ENCODE assay signal across 8 mouse cellular contexts in genomic region chr8:119604996-119605395, GRCm38 (mm10). TPM values are rescaled to one million over a fixed set of nuclear protein-coding genes. Genes with fewer than 3 reads are reported as not detected.
DNase-seq lines count a peak whose midpoint lies in the region; ATAC-seq and TF ChIP-seq lines count a peak whose summit lies in the region.

Taf1c (minus strand) TSS chr8:119605222.

- peak; percentile 80 for ATAC-seq in kidney, embryonic 14.5 days (ENCODE audit: low FRiP score, low TSS enrichment)
- ATAC-seq in limb, embryonic 15.5 days (ENCODE audit: insufficient number of reproducible peaks, low FRiP score, low TSS enrichment, low read depth), result peak; percentile 61; the same call in 1 of the 2 replicates

- peak; percentile 93 for DNase-seq in A20 (ENCODE audit: low read depth, low spot score)
- peak; percentile 85 to 93 for DNase-seq in heart, adult 9 months (ENCODE audit: low spot score in 2 of 2)
- DNase-seq in monocyte, adult 2 months (ENCODE audit: low read depth in 1 of 2, low spot score in 2 of 2), result peak; percentile 62 to 85
- peak; percentile 89 to 94 for DNase-seq in spleen, postnatal 36 days (ENCODE audit: low spot score in 2 of 2)

- peaks cover 26% of the 10 kb centered on the region for H3K36me3 ChIP-seq in kidney, embryonic 14.5 days (ENCODE audit: control insufficient read depth, insufficient read depth, low read length)
- H3K36me3 ChIP-seq in limb, embryonic 15.5 days, result peaks cover 27% of the 10 kb centered on the region

- H3K4me2 ChIP-seq in kidney, embryonic 14.5 days (replicated peaks; ENCODE audit: low read depth, low read length), result peak within 1 kb of the TSS; percentile 82
- H3K4me2 ChIP-seq in limb, embryonic 15.5 days, result peak within 1 kb of the TSS; percentile 80

- peak within 1 kb of the TSS; percentile 75 for H3K9ac ChIP-seq in kidney, embryonic 14.5 days (ENCODE audit: low read depth, low read length)
- peak within 1 kb of the TSS; percentile 79 for H3K9ac ChIP-seq in limb, embryonic 15.5 days

- TF ChIP-seq POLR2A in bone marrow macrophage, adult 2 months (IDR thresholded peaks at IDR 0.05; ENCODE audit: borderline replicate concordance, low read depth, low read length), result no peak
- TF ChIP-seq POLR2A in embryonic fibroblast, embryonic 13.5 days (IDR thresholded peaks at IDR 0.05; ENCODE audit: low read depth, low read length), result peak; percentile 91

- 1% methylated on average over 23 of the region's 23 CpGs for WGBS in kidney, embryonic 14.5 days
- WGBS in limb, embryonic 15.5 days, result 0% methylated on average over 23 of the region's 23 CpGs

- H3K27ac ChIP-seq in bone marrow macrophage, adult 2 months (ENCODE audit: insufficient read depth, low read depth, low read length), result peak within 1 kb of the TSS; percentile 53
- H3K27ac ChIP-seq in embryonic fibroblast, embryonic 13.5 days (ENCODE audit: insufficient read depth, low read length), result no peak within 1 kb of the TSS
- H3K27ac ChIP-seq in kidney, embryonic 14.5 days (ENCODE audit: low read depth, low read length), result no peak within 1 kb of the TSS
- peak within 1 kb of the TSS; percentile 71 for H3K27ac ChIP-seq in limb, embryonic 15.5 days

- peaks cover 7% of the 10 kb centered on the region for H3K4me1 ChIP-seq in bone marrow macrophage, adult 2 months (ENCODE audit: control insufficient read depth, insufficient read depth, low read length)
- no peaks in the 10 kb centered on the region; the same call in 1 of the 2 replicates for H3K4me1 ChIP-seq in embryonic fibroblast, embryonic 13.5 days (ENCODE audit: control insufficient read depth, insufficient read depth, low read length)
- H3K4me1 ChIP-seq in kidney, embryonic 14.5 days (ENCODE audit: control insufficient read depth, insufficient read depth, low read length), result peaks cover 8% of the 10 kb centered on the region; the same call in 1 of the 2 replicates
- H3K4me1 ChIP-seq in limb, embryonic 15.5 days, result peaks cover 14% of the 10 kb centered on the region

- no peaks in the 10 kb centered on the region for H3K9me3 ChIP-seq in kidney, embryonic 14.5 days (ENCODE audit: control insufficient read depth, low read length)
- H3K9me3 ChIP-seq in limb, embryonic 15.5 days, result no peaks in the 10 kb centered on the region

- peak; percentile 29; the same call in 1 of the 2 replicates for TF ChIP-seq CTCF in bone marrow macrophage, adult 2 months (IDR thresholded peaks at IDR 0.05; ENCODE audit: low read depth, low read length)
- TF ChIP-seq CTCF in embryonic fibroblast, embryonic 13.5 days (IDR thresholded peaks at IDR 0.05; ENCODE audit: borderline replicate concordance, insufficient read depth, low read length), result peak; percentile 78; the same call in 1 of the 2 replicates

- H3K27me3 ChIP-seq in kidney, embryonic 14.5 days (ENCODE audit: control insufficient read depth, insufficient read depth, low read length), result no peaks in the 10 kb centered on the region
- H3K27me3 ChIP-seq in limb, embryonic 15.5 days, result no peaks in the 10 kb centered on the region

- peak within 1 kb of the TSS; percentile 86 for H3K4me3 ChIP-seq in bone marrow macrophage, adult 2 months (ENCODE audit: insufficient read depth, low read length)
- H3K4me3 ChIP-seq in embryonic fibroblast, embryonic 13.5 days (ENCODE audit: insufficient read depth, low read length), result peak within 1 kb of the TSS; percentile 65
- H3K4me3 ChIP-seq in kidney, embryonic 14.5 days (ENCODE audit: low read length), result peak within 1 kb of the TSS; percentile 73
- H3K4me3 ChIP-seq in limb, embryonic 15.5 days, result peak within 1 kb of the TSS; percentile 77

RNA-seq across cellular contexts. Expression of gene Taf1c, which starts in this region (rescaled TPM):
- polyA plus RNA-seq in bone marrow macrophage, adult 2 months (2012; ENCODE audit: insufficient read depth, insufficient read length, missing spikeins), result 7.1 TPM in 2 replicates
- polyA plus RNA-seq in embryonic fibroblast, embryonic 13.5 days (2011; ENCODE audit: insufficient read length, low read depth, missing spikeins), result 4.7 and 5.2 TPM in 2 replicates
- 9.7 and 13.0 TPM in 2 replicates for polyA plus RNA-seq in kidney, embryonic 14.5 days (2014; fragmentation: Nextera tagmentation; extraction: Ambion mirVana)
- polyA plus RNA-seq in limb, embryonic 15.5 days (2015; fragmentation: Nextera tagmentation; extraction: Ambion mirVana), result 11.4 and 11.7 TPM in 2 replicates

Comparison
In these comparisons a context has a peak if more than half of its experiments do, and no peak if none do; other contexts are left out.
1. H3K27ac ChIP-seq: peak in bone marrow macrophage, adult 2 months (single experiment) and limb, embryonic 15.5 days (single experiment); none in embryonic fibroblast, embryonic 13.5 days (single experiment) and kidney, embryonic 14.5 days (single experiment).
2. Peak in every context shown above with its lines, with median percentiles within 50 percentile points of each other: DNase-seq and H3K4me3 ChIP-seq.